Mouse (Mus musculus) regulatory T cell (primary cell): Measurements from ENCODE around the gene Cyth1.

Experiments used
- in situ Hi-C: fragments of 300-600 bp; cut with MboI, MseI; formaldehyde crosslinking; loops from one replicate; pipeline ENCODE4 v1.15.1; 2025; ENCODE audit warnings: high pct_unique_total_duplicates

The Cyth1 gene

DNA sequence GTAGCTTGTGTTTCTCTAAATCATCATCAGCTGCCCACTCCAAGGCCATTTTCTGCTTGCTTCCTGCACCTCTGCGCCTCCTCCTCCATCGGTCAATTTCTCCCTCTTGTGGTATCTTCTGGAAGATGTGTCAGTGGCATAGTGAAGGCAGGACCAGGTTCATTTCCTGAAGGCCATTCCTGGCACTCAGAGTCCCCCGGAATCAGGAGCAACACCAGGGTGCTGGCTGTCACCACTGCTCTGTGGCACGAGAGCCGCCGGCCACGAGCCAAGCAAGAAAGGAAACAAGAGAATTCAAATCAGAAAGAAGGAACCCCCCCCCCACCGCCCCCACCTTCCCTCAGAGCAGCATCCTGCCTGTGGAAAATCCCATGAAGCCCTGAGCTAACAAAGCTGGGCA lies 116.3 kb downstream of the Cyth1 start:
- in situ Hi-C loops = loop anchor here (25.0 kb wide), 1 partner anchor 1770 kb away; no protein-coding TSS in a partner anchor

DNA sequence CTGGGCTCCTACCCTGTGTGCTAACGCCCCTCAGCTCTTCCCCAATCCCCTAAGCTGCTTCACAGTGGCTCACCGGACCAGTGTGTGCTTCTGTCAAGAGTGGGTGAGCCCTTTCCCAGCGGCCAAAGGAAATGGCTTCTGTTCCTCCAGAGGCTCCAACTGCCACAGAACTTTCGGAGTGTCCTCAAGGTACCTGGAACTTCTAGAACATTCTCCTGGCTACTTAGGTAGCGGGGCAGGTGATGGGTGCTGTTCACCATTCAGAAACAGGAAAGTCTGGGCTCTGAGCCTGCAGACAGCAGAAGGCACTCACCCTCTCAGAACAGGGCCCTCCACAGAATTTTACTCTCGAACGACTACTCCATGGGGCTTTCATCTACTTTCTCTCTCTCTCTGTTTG lies 117.9 kb downstream of the Cyth1 start, which contains the start of gene Dnah17:
Dnah17 (minus strand) TSS at position 101 of the 400 bp plus-strand sequence.
- in situ Hi-C loops = loop anchor here (25.0 kb wide), 1 partner anchor 1768 kb away; no protein-coding TSS in a partner anchor

DNA sequence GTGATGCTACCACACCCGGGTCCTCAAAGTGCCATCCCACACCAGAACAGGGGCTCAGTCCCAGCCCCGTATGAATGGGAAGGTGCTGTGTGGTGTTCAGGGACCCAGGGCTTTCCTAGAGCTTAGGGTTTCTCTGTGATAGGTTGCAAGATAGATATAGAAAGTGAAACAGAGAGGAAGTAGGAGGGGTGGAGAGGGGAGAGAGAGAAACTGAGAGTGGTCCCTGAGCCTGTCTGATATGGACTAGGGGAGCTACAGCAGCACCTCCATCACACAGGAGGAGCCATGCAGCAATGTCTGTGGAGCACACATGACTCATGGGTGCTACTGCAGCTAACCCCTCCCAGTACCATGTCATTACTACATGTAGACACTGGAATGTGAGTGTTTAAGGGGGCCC lies 118.6 kb downstream of the Cyth1 start:
- in situ Hi-C loops = loop anchor here (25.0 kb wide), 1 partner anchor 1768 kb away; no protein-coding TSS in a partner anchor

DNA sequence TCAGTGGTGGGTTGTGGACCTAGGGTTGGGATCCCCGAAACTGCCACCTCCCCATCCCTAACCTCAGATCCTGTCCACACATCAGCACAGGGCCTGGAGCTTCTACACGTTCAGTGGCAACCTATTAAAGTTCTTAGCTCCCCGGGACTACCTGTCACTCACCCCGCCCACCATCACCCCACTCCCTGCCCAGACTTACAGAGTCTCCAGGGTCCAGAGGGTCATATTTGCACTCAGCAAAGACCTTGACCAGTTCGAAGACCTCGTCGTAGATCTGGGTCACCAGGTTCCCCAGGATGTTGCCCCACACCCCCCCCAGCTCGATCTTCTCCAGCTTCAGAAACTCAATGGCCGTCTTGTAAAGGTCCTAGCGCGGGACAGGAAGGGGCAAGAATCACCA lies 126.8 kb downstream of the Cyth1 start:
- in situ Hi-C loops = no loop called here

DNA sequence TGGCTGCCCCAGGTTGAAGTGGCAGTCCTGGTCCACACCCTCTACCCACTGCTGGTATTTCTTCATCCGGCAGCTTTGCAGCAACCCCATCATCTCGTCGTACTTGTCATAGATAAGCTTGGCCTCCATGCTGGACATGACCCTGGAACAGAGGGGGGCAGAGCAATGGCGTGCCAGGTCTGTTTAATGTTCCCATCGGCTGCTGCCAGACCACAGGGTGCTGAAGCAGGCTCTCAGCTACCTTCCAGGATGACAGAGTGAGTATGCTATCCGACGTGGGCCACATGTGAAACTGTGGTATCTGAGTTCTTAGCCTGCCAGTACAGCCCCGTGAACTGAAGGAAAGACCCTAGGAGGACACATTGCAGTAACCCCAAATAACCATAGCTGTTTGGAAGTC lies 129.6 kb downstream of the Cyth1 start:
- in situ Hi-C loops = no loop called here

DNA sequence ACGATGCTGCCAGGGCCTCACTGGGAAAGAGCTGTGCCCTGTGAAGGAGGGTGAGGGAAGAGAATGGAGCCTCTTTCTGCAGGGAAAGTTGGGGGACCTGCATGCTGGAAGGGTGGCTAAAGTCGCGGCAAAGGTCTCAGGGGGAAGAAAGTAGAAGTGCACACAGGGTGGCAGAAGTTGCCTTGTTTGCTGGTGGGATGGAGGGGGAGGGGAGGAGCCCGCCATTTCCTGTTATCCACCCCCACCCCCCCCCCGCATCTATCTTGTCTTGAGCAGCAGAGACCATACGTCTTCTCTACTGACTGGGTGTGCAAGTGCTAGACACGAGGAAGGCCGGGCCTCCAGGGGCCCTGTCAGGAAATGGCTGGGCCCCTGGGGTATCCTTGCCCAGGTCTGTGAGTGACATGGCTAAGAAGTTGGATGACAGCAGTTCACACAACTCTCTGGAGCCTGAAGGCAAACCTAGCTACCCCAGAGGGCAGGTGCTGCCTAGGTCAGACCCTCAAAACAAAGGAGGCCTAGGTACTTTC lies 133.7 kb downstream of the Cyth1 start:
- in situ Hi-C loops = no loop called here

DNA sequence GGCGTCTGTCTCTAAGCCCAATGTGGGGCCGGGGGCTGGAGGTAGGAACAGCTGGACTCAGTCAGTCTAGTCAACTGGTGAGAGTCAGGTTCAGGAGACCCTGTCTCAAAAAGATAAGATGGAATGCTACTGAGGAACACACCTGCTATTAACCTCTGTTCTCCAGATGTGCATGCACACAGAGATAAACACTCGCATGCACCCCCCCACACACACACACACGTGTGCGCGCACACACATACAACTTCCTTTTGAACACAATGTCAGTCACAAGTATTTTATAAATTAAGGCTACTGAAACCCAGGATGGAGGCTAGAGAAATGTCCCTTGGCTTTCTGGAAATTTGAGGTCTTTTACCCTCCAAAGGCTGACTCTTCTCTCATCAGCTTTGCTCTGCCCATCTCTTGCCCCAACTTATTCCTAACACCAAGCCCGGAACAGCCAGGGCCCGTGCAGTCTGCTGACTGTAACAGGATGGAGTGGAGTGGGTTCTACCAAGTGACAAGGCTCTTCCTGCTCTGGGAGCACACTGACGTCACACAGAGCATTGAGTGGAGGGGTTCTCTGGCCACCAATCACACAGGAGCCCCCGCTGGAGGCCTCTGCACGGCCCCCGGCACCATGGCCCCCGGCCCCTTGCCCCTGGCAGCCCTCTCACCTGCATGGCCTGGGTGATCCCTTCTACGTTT lies 134.7 kb downstream of the Cyth1 start:
- in situ Hi-C loops = no loop called here

DNA sequence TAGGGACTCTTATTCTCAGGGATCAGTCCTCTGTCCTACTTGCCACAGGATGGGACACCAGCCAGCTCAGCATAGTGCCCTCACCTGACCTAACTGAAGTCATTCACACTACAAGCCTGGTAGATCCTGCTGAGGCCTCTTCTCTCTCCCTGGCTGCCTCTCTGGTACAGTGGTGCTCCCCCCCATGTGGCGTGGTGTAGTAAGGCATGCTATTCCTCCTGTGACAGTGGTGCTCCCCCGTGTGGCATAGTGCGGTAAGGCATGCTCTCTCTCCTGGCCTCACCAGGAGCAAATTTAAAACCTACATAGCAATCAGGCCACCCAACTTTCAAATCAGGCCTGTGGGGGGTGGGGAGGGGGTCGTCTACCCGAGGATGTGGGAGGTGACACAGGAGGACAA lies 144.4 kb downstream of the Cyth1 start:
- in situ Hi-C loops = no loop called here

DNA sequence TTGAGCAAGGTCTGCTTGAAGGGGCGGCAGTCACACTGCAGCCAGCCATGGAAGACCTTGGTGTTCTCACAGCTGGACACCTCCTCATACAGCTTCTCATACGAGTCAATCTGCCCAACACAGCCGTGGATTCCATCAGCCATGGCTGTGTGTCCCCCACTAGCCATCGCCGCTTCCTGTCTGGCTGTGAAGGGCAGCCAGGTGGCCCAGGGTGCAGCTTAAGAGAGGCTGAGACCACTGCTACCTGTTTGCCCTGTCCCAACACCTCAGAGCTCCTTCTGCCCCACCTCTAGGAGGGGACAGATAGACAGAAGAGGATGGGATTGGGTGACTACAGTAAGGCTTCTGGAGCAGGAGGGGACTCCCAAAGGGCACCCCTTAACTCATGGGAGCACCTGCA lies 145.0 kb downstream of the Cyth1 start:
- in situ Hi-C loops = no loop called here

DNA sequence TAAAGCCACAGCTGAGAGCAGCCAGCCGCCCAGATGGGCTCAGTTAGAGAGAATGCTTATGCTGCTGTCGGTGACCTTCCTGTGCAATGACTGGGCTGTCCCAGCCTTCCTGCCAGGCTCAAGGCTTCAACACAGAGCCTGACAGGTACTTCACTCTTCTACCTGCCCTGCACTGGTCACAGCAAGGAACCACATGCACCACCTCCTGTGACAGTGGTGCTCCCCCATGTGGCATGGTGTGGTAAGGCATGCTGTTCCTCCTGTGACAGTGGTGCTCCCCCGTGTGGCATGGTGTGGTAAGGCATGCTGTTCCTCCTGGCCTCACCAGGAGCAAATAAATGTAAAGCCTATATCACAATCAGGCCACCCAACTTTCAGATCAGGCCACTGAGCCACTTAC lies 145.6 kb downstream of the Cyth1 start:
- in situ Hi-C loops = no loop called here

DNA sequence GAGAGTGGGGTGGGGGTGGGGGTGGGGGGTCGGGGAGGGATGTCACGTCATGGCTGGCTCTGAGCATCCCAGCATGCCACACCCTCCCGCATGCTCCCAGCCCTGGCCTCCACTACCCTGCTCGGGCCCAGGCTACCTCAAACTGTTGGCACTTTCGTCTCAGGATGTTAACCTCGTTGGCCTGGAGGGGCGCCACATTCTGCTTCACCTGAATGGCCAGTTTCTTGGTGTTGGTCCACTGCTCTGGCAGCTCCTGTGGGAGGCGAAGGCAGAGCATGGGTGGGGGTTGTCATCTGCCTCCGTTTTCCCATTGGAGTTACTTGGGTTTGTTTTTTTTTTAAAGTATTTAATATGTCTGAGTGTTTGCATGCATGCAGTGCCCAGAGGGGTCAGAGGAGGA lies 147.3 kb downstream of the Cyth1 start:
- in situ Hi-C loops = no loop called here

DNA sequence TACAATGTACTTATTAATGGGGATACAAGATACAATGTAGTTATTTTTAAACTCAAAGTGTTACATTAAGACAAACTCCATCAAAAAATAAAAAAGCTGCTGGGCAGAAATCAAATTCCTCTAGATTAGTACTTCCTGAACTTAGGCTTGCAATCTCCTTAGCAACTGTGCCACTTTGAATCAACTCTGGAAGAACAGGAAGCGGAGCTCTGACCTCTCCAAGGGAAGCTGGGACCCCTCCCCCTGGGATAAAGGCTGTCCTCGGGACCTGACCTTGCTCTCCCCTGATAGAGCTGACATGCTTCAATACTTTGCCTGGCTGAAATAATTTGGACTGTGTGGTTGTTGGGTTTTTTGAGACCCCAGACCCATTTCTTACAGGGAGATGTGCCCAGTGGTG lies 151.7 kb downstream of the Cyth1 start:
- in situ Hi-C loops = loop anchor here (25.0 kb wide), 1 partner anchor 234 kb away; the partner anchor contains the start of genes Tha1 and Tmem235

DNA sequence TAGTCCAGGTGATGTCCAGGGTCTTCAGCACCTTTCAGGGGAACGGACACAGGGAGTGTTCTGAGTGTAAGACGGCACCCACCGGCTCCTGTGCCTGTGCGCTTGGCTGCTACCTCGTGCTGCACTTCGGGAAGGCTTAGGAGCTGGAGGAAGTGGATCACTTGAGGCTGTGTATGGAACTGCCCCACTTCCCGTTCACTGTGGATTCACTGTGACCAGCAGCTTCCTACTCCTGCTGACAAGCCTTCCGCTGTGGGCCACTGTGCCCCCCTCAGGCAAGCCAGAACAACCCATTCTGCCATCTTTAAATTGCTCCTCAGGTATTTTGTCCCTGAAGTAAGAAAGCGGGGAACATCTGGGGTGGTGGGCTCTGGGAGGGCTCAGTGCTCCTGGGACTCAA lies 153.4 kb downstream of the Cyth1 start:
- in situ Hi-C loops = loop anchor here (25.0 kb wide), 1 partner anchor 233 kb away; the partner anchor contains the start of genes Tha1 and Tmem235

DNA sequence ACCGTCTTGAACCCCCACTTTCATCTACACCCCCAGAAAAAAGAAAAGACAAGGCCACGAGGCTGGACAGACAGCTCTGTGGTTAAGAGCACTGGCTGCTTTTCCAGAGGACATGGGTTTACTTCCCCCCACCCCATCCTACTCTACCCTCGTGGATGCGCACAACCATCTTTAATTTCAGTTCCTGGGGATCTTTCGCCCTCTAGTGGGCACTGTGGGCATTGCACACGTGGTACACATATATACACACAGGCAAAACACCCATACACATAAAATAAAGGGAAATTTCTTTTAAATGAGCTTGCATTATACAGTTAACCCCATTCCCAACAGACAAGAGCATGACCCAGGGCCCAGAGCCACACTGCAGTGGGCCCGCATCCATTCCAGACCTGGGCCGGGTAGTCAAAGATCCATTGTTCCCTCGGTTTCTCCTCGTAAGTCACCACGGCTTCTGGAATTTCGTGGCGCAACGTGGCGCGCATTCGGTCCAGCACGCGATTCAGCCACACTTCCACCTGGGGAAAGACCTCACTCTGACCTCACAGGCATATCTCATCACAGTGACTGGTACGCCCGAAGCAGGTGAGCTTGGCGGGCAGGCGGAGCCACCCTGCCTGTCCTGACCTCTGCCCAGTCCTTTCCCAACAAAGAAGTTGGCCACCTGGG lies 157.3 kb downstream of the Cyth1 start:
- in situ Hi-C loops = loop anchor here (25.0 kb wide), 1 partner anchor 229 kb away; the partner anchor contains the start of genes Tha1 and Tmem235

DNA sequence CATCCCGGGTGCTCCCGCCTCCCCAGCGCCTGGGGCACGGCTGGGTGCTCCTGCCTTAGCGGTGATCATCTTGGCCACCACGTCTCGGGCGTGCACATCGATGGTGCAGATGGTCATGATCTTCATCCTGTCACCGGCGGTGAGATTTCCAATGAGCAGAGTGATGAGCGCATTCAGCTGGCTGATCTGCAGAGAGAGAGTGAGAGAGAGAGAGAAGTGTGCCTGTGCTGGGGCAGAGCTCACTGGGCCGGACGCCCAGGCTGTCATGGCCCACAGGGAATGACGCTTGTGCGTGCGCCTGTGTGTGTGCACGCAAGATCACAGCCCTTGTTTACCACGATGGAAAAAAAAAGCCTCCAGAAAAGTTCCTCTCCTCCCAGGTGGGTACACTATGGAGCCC lies 159.5 kb downstream of the Cyth1 start:
- in situ Hi-C loops = loop anchor here (25.0 kb wide), 1 partner anchor 227 kb away; the partner anchor contains the start of genes Tha1 and Tmem235

DNA sequence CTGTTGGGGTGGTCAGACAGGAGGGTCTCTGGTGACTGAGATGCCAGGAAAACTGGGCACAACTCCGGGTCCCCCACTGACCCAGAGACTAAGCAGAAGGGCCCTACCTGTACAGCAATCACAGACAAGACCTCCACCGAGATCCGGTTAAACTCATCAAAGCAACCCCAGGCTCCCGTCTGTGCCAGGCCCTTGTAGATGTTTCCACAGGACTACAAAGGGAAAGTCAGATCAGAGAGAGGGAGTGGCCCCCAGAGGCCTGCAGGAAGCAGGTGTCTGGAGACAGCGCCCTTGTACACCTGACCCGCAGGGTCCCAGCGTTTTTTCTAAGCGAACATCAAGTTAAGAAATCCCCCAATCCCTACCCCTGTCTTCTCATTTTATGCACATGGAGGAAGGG lies 162.4 kb downstream of the Cyth1 start:
- in situ Hi-C loops = loop anchor here (25.0 kb wide), 1 partner anchor 224 kb away; the partner anchor contains the start of genes Tha1 and Tmem235

DNA sequence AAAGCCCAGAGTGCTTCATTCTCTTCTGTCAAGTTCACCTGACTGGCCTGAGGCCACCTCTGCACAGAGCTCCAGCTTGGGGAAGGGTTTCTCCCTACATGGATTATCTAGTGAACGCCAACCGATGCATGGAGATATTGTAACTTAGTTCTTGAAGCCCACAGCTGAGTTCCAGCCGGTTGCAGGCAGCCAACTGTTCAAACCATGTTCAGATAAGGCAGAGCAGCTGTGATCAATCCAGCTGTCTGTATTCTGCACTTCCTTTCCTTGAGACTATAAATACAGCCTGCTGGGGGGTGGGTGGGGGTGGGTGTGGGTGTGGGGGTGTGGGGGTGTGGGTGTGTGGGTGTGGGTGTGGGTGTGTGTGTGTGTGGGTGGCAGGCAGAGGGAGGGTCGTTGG lies 163.2 kb downstream of the Cyth1 start:
- in situ Hi-C loops = loop anchor here (25.0 kb wide), 1 partner anchor 223 kb away; the partner anchor contains the start of genes Tha1 and Tmem235

DNA sequence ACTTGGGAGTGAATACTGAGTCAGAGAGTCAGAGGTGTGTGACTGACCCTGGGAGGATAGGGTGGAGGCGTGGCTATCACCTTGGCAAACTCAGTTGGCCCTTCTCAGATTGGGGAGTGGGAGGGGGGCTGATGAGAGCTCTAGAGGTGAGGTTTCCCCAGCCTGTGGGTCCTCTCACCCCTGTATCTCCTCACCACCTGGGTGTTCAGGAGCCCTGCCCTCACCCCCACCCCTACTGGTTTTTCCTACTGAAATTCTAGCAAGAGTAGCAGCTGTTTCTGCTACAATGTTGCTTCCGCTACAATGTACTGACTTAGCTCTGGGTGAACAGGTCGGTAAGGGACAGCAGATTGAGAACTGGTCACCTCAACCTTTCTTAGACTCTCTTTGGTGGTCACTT lies 164.1 kb downstream of the Cyth1 start:
- in situ Hi-C loops = loop anchor here (25.0 kb wide), 1 partner anchor 222 kb away; the partner anchor contains the start of genes Tha1 and Tmem235

DNA sequence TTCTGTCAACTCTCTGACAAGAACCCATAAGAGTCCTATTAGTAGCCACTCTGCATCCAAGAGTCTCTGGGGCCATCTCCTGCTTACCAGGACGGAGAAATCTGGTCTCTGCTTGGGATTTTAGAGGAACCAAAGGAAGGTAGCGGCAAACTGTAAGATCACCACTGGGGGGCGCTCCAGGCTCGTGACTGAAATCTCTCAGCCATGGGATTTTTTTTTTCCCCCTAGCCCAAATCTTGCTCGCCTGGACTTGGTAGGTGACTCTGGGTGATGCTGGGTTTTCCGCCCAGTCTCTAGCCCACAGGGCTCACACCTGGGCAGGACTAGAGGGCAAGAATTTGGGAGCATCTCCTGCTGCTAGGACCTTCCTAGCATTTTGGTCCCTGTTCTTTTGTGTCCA lies 164.6 kb downstream of the Cyth1 start:
- in situ Hi-C loops = loop anchor here (25.0 kb wide), 1 partner anchor 222 kb away; the partner anchor contains the start of genes Tha1 and Tmem235

DNA sequence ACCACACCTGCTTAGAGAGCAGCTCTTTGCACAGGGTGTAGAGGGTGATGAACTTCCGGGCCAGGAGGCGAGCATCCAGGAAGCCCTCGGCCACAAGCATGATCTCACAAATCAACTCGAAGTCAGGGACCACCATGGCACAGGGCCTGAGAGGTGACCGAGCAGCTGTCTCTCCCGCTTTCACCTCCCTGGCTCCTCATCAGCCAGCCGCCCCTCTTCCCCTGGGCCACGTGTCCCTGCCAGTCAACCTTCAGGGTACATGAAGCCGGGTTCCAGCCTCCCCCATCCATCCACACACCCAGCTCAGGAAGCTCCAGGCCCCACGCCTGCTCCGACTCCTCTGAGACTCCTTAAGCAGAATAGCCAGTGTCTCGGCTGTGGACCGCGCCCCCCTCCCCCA lies 166.1 kb downstream of the Cyth1 start:
- in situ Hi-C loops = loop anchor here (25.0 kb wide), 1 partner anchor 220 kb away; the partner anchor contains the start of genes Tha1 and Tmem235
